ENCODE assay signal across 11 mouse cellular contexts in the genomic region with DNA sequence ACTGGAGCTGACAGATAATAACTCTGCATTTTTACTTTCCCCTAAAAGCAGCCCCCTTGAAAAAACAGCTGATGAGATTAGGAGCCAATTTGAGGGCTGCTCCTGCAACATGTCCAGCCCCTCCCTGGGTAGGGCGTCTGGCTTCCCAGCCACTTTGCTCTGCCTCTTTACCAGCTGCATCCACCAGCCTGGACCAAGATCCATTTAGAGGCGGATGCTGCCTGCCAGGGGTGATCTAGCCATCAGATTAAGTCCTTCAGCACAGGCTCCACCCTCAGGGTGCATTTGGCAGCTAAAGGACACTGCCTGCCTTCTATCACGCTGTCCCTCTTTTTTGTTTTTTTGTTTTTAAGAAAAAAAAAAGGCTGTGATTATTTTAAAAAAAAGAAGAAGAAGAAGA.
"Had no signal": no experiment of that assay in that cellular context is flagged by ENCODE, and none has a peak within 500 bp of the region (broad histone marks: within the 10 kb centered on the region; RNA-seq: fewer than 3 reads in every experiment).

No protein-coding gene starts in this region.

- H3K4me1 ChIP-seq: liver, embryonic 15.5 days had no signal

- H3K4me2 ChIP-seq: limb, embryonic 13.5 days; liver, embryonic 15.5 days; midbrain, embryonic 13.5 days had no signal

- H3K9me3 ChIP-seq: limb, embryonic 13.5 days; liver, embryonic 15.5 days; midbrain, embryonic 13.5 days had no signal

- H3K36me3 ChIP-seq: liver, embryonic 15.5 days; midbrain, embryonic 13.5 days had no signal

- H3K27ac ChIP-seq: limb, embryonic 13.5 days; liver, embryonic 15.5 days had no signal

- H3K27me3 ChIP-seq: limb, embryonic 13.5 days; liver, embryonic 15.5 days had no signal

- ATAC-seq: lung, postnatal 0 days; midbrain, embryonic 13.5 days had no signal

- DNase-seq: kidney, postnatal 25 days; layer of hippocampus, adult 9-11 months; layer of hippocampus, postnatal 36 days; lung, adult 2 months; lung, postnatal 36 days; right cerebral cortex, postnatal 25 days; thymus, postnatal 36 days had no signal

- H3K9ac ChIP-seq: limb, embryonic 13.5 days; liver, embryonic 15.5 days; midbrain, embryonic 13.5 days had no signal

- H3K4me3 ChIP-seq: limb, embryonic 13.5 days; liver, embryonic 15.5 days; midbrain, embryonic 13.5 days had no signal
